Mouse (Mus musculus) monocyte, adult 5-6 weeks (primary cell): ENCODE measurements at regions not wholly inside any gene's neighbourhood (a gene's known extent, or its start where the extent isn't known, plus 50 kb on each side); places are given as distances from the start of the nearest gene placed in this dataset.

Experiments used
- ATAC-seq: fragments of 153-309, 156-312 bp; replicated peaks from 2 replicates; pipeline ENCODE4 v1.8.0; 2017; ENCODE audit warnings: mild to moderate bottlenecking; ENCODE audit not compliant: low TSS enrichment, insufficient number of reproducible peaks, severe bottlenecking, poor library complexity, low FRiP score

DNA sequence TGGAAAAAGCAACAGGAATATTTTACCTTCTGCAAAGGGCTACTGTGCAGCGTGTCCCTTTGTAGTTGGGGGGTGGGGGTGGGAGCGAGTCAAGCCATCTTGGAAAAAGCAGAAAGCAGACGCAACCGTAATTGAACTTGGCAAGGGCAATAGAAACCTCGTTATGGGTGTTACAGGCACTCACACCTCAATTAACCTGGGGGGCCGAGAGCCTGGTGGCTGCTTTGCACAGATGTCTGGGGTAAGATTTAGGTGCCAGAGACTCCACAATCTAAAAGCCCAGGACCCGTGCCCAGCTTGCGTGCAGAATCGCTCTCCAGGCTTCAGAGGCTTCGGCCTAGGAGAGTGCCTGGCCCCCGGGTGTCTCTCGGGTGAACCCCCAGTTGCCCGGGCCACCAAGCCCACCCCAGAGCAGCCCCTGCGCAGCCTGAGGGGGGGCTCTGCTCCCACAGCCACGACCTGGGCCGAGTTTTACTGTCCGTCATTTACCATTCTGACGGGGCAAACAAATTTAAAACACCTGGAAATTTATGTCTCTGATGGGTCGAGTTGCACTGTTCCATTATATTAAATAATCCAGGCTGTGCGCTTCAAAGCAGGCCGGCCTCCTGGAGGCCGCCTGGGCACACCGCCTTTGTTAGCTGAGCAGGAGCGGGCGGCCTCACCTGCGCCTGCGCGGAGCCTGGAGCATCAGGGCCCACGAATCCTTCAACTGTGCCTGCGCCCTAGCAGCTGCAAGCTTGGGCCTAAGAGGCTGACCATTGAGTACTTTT is 212.4 kb downstream of the Srbd1 start:
- ATAC-seq, result no peak

DNA sequence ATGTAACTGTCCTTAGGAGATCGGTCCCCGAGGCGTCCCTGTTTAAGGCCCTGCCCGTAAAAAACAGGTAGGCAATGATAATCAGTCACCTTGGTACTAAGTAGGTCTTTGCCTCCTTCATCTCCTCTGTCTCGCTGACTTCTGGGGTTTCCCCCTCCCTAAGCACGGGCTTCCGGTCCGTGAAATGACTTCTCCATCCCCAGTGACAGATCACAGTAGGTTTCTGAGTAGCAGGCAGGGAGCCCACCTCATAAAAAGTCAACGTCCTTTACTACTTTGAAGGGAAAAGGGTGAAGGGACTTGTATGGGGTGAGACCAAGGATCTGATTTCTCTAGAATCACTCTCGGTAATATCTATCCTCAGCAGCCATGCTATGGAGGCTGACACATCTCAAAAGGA is 213.0 kb downstream of the Srbd1 start:
- ATAC-seq, result no peak

DNA sequence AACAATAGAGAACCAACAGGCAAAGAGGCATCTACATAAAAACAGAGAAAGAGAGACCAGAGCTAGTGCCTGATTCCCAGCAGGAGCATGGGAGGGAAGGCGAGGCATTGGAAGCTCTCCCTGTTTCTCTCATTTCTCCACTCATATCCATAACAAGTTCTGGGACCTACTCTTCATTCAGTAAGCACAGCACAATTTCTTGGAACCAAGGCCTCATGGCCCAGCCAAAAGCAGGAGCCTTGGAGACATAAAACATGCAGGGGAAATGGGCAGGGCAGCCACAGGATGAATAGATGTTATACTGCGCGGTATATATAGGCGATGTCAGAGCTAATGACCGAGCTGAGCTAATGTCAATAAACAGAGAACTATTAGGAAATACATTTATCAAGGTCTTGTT is 214.2 kb downstream of the Srbd1 start:
- ATAC-seq, result no peak

DNA sequence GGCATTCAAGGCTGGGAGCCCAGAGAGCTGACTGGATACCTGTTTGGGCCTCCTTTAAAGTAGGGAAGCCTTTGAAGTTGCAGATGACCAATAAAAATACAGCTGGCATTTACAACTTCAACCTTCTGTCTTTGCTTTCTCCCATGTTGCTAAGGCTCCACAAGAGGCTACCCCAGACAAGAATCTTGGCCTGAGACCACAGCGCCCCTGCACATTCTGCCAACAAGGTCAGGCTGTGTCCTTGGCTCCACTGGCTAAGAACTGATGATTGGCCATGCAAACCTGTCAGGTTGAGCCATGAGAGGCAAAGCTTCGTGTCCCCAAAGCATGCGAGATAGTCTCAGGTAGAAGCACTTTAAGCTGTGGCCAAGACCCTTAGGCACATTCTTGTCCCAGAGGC is 214.6 kb downstream of the Srbd1 start:
- no peak for ATAC-seq

DNA sequence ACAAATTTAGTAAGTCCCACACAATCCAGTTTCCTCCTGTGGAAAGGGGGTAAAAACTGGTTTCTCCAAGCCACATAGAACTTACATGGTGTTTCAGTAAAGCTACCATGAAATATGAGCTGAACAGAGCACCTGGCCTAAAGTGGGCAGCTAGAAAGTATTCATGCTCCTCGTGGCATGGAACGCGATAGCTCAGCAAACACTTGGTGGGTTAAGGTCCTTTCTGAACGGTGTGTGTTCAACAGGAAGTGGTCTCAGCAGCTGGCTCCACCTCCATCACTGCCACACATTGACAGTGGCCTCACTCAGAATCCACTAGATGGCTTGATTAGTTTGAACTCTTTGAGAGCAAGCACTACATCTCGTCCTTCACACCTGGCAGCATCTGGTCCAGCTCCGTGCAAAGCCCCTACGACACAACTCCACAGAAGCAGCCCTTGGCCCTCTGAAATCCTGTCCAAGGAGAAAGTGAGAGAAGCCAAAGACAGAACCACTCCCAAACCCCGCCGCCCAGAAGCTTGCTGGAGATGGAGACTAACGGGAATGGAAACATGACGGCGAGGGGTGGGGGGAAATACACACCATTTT is 215.2 kb downstream of the Srbd1 start:
- no peak for ATAC-seq

DNA sequence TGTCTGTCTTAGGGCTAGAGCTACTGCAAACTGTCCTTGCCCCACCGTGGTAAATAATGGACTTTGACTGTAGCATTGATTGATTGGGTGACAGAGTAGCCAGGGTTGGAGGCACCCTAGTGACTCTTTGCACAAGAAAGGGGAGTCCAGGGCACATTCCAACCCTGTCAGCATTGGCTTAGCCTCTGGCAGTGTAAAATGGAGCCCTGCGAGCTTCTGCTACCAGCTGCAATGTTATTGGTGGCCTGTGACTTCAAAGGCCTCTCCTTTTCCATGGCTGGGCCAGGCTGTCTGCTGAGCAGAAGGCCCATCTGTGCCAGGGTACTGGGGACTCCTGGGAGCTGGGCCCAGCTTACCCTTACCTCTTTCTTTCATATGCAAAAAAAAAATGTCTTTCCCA is 216.4 kb downstream of the Srbd1 start:
- ATAC-seq, result no peak

DNA sequence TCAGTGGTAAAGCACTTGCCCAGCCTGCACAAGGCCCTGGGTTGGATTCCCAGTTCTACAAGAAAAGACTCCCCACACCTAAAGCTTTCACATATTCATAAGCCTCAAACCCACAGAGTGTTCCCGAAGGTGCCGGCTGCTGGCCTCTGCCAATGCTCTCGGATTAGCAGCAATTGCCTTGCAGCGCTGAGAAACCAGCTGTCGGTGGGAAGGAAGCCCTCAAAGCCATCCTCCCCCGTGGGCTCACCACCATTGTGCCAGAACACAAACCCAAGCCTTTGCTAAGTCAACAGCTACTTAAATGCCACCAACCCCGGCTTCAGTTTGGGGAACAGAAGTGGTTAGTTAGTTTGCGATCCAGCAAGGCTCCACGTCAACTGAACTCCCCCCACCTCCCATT is 217.7 kb downstream of the Srbd1 start:
- no peak for ATAC-seq

DNA sequence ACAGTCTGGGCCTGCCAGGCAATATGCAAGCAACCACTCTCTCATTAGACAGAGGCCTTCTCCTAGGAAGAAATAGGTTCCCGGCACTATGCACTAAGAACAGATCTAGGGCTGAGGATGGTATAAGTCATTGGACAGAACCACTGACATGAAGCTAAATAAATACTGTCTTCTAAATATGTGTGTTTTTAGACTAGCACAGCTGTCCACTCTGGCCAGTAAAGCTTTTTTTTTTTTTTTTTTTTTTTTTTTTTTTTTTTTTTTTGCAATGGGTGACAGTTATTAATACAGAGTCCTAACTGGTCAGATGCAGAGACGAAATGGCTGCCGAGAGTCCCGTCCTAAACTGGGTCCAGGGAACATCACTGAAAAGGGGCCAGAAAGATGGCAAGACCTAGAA is 218.9 kb downstream of the Srbd1 start:
- ATAC-seq, result no peak

DNA sequence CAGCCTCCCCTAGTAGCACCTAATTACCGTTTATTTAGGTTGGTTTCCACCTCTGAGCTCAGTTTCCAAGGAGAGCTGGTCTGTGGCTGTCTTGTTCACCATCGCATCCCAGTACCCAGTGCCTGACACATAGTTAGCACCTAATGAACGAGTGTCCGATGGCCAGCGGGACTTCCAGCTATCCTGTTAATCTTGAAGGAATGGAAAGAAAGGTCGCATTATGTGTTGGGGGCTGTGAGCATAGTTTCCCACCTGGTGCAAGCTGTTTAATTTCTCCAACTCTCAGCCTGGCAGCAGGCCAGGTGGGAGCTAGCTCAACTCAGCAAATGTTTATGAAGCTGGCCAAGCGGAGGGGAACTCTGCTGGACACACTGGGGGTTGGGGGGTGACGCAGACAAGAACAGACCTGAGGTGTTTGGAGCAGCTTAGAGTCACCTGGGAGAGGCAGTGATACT is 223.7 kb downstream of the Srbd1 start:
- ATAC-seq, result no peak

DNA sequence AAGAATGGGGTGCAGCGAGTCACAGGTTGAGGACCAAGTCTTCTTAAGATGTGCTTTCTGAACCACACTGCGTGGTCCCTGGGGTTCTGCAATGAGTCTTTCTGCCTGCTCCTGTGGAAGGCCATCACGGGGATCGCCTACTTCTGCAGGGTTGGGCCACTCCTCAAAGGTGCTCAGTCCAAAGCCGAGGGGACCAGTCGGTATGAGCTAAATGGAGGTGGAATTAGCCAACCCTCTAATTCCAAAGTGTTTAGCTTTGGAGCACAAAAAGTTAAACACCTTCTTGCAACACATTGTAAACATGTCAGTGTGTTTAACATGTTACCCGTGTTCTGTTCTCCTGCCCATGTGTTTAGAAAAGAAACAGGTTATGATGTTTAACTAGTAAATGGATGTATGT is 225.1 kb downstream of the Srbd1 start:
- ATAC-seq, result no peak

DNA sequence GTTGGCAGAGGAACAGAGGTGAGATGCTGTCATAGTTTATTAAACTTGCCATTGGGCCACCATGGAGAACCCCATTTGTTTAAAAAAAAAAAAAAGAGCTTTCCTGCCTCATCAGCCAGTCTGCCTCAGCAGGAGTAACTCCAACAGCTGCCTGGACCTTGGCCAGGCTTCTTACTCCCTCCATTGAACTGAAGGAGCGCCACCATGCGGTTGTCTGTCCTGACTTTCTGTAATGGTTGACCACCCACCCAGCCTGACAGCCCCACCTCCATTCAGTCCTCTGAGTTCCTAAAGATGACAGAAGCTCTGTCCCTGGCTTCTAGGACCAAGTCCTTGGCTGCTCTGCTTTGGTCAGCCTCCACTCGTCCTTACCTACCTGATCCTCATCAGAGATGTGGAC is 227.8 kb upstream of the Six2 start:
- ATAC-seq, result no peak

DNA sequence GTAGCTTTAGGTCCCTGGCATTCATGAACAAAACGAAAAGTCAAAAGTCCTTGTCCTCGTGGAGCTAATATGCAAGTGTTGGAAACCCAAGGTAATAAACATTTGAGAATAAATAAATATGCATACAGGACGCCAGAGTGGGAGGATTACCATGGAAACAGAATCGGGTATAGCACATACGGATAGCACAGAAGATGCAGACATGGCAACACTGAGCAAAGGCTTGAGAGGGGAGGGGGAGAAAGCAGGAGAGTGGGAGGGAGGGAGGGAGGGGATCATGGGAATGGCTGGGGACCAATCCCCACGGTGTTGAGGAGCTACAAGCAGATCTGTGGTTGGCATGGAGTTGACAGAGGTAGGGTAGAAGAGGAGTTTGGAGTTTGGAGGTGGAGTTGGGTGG is 226.0 kb upstream of the Six2 start:
- no peak for ATAC-seq

DNA sequence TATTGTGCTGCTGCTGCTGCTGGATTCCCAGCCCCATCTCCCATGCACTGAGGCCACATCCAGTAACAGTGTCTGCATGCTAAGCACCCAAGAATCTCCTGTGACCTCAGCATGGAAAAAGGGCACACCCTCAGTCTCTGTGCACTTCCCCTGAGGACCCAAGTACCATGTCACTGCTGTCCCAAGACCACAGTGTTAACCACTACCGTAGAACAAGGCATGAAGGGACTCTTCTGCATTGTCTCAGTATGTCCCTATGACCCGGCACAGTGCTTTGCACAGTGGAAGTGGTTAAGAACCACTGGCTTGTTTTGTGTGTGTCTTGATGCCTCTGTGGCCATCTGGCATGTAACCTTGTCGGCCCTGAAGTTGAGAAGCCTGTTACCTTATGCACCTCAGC is 220.6 kb upstream of the Six2 start:
- ATAC-seq, result peak; percentile 68

DNA sequence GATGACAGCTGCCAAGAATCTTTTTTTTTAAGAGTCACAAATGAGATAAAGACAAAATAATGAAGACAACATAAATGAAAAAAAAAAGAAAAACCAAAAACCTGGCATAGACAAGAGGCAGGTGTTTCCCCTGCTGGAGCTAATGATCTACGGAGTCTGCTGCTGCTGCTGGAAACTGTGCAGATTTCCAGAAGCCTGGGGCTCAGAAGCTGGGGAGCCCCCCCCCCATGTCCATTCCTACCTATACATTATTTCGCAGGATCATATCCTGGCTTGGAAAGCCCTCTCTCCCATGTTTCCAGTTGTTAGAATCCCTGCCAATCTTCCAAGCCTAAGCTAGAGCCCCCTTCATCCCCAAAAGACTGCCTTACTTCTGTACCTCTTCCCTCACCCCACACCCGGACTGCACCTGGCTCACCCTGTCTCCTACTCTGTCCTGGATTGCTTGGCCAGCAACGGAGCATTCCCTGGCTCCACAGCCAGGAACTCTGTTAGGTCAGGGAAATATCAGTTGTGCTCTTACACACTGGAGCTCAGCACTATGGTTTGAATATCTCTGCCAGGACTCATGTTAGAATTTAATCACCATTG is 218.6 kb upstream of the Six2 start:
- ATAC-seq, result no peak

DNA sequence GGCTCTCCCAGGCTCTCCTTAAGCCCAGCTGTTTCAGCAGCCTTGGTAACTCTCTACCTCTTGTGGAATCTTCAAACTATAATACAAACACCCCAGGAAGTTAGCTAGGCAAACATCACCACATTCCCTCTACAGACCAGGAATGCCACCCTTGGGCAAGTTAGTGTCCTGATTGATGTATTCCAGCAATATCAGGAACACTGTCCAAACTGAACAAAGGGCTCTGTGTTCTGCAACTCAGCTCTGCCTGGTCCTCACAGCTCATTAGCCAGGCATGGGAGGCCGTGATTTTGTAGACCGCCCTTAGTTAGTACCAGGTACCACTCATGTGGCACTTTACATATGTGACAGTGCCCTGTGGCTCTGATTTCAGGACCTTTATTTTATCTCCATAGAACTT is 214.5 kb upstream of the Six2 start:
- ATAC-seq, result no peak

DNA sequence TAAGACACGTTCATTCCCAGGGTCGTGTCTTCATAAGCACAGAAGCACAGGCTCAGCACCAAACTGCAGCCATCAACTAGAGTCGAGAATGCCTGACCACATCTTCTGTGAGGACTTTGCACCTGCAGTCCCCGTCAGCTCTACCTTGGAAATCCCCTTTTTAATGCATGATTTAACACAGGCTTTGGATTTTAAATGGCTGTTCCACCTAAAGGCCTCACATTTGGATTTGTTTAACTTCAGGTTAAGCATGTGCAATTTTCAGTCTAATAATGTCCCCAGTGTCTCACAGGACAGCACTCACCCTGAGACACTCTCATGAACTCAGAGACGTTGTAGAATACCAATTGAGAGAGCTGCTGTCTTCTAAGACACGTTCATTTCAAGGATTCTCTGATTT is 211.0 kb upstream of the Six2 start:
- no peak for ATAC-seq

DNA sequence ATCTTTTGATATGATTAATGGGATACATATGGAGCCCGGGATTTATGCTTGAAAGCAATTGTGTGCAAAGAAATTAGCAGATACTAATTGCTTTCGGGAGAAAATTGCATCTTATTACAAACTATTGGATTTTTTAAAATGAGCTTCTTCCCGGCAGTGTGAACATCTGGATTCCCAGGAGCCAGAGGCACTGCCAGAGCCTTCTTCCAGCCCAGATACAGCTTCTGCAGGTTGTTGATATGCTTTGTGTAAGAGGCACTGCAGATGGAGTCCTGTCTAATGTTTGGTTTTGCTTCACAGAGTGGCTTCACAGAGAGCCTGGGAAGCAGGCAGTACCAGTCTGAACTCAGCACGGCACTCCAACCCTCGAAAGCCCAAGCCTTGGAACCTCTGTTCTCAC is 207.9 kb upstream of the Six2 start:
- no peak for ATAC-seq

DNA sequence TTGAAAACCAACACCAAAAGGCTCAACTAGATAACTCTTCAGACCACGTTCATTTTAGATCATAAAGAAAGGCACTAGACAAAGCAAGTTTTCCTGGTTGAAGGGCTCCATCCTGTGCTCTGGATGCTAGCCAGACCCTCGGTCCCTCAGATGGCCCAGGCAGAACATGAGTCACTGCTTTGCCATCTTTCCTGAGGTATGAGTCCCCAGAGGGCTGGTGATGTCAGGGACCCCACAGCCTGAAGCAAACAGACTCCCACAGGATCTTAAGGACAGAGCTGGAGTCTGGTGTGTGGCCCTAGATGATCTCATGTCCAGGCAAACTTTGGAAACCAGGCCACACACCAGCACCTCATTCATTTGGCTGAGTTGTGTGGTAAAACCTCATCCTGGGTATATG is 203.2 kb upstream of the Six2 start:
- ATAC-seq, result no peak

DNA sequence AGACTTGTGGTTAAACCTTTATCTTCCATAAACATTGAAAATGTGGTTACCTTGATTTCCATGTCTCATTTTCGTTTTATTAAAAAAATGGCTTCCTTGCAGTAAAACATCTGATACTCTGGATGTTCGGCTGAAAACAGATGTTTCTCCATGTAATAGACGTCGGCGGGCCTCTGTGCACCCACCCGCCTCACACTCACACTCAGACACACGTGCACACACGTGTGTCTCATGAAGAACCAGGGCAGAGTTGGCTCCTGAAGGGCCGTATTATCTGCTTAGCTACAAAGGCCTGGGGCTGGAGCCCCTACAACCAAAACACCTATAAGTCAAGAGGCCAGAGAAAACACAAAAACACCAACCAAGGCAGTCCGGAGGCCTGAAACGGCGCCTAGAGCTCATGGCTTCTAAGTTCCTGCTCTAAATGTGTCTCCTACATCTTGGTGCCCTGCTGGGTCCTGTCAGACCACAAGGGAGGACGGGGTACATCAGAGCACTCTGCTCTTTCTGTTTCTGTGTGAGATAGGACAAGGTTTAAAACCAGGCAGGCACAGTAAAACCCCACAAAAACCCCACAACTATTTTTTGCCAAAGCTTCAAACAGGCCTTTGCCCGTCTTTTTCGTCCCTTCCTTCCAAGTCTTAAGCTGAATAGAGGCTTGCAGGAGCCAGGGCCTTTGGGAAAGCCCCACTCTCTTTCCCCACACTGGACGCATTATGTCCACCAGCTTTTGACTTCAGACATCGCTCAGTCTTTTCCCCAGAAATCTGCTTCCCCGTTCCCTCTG is 201.9 kb upstream of the Six2 start:
- ATAC-seq, result no peak
